Mouse (Mus musculus): ENCODE measurements around the gene A930009A15Rik. TPM values are rescaled to one million over a fixed set of nuclear protein-coding genes. Genes with fewer than 3 reads are reported as not detected.

A930009A15Rik gene
- not detected for polyA plus RNA-seq (2014; fragmentation: Illumina TruSeq; extraction: RNeasy Lipid Tissue Mini Kit (QIAGEN cat#74804); ENCODE audit: low replicate concordance)

DNA sequence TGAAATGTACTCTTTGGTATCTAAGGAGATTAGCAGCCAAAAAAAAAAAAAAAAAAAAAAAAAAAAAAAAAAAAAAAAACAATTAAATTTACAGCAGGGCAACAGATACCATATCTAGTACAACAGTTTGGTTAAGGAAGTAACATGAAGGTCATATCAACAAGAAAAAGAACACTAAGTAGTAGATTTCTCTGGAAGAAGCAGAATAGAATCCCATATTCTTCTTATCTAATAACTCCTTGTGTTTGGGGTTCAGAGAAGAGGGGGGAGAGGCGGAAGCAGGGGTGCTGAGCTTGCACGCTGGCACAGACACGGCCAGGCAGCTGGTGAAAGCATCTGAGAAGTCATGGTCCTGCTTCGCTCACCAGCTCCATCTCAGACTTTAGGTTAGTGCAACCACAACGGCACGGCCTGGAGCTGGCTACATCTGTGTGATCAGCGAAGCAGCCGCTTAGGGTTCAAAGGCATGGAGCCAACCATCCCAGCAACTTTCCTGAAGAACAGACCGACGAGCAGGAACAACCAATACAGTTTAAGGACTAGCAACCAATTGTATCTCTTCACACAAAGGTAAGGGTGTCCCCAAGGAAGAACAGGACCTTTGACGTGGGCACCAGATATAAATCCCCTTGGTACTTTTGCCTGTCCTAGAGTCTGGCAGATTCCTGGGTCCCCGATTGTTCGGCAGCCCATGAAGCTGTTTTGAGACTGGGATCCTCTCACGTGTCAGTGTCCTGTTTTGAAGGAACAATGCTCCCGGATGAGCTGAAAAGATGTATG is at the start of gene A930009A15Rik:
Gene A930009A15Rik, plus strand, starts transcription at position 275 of the 780 bp plus-strand sequence.

DNA sequence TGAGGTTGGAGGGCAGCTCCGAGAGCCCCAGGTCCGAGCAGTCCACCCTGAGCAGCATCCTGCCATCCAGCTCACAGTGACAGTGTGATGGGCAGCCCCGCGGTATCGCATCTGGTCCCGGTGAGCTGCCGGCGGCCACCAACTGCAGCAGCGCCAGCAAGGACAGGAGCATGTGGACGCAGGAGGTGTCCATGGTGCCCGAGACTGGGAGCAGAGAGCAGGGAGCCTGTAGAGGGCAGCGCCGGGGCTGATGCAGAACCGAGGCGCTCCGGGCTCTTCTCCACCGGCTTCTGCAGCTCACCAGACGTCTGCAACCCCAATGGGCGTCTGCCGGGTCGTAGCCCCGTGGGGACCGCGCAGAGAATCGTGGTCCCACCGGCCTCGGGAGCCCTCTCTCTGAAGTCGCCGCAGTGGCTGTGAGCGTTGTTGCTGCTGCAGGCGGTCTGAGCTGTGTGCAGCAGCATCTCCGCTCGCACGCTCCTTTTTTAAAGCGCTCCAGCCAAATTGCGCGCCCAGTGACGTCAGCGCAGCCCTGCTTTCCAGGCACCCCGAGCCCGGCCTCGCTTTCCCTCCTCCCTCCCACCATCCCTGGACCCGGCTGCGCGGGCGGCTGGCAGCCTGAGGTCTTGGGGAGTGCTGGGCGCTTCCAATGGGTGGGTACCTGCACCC is 17.6 kb downstream of the A930009A15Rik start, which contains the start of gene Lgr5:
Gene Lgr5, minus strand, starts transcription at position 480 of the 669 bp plus-strand sequence.

Other genes starting within 250 kb of the A930009A15Rik start
- 123 TPM for gene Tmem19, start 207.5 kb upstream of the A930009A15Rik start, polyA plus RNA-seq (2014; fragmentation: Illumina TruSeq; extraction: RNeasy Lipid Tissue Mini Kit (QIAGEN cat#74804); ENCODE audit: low replicate concordance)
- gene Thap2, start 185.5 kb upstream of the A930009A15Rik start, polyA plus RNA-seq (2014; fragmentation: Illumina TruSeq; extraction: RNeasy Lipid Tissue Mini Kit (QIAGEN cat#74804); ENCODE audit: low replicate concordance): 36.9 TPM
- gene Zfc3h1, start 185.0 kb upstream of the A930009A15Rik start, polyA plus RNA-seq (2014; fragmentation: Illumina TruSeq; extraction: RNeasy Lipid Tissue Mini Kit (QIAGEN cat#74804); ENCODE audit: low replicate concordance): 359 TPM
- gene Lgr5, start 17.8 kb downstream of the A930009A15Rik start, polyA plus RNA-seq (2014; fragmentation: Illumina TruSeq; extraction: RNeasy Lipid Tissue Mini Kit (QIAGEN cat#74804); ENCODE audit: low replicate concordance): 16.4 TPM
- gene Tspan8, start 246.8 kb downstream of the A930009A15Rik start, polyA plus RNA-seq (2014; fragmentation: Illumina TruSeq; extraction: RNeasy Lipid Tissue Mini Kit (QIAGEN cat#74804); ENCODE audit: low replicate concordance): 716 TPM